Mouse (Mus musculus): Measurements from ENCODE around the gene Slc19a2. TPM values are rescaled to one million over a fixed set of nuclear protein-coding genes. Genes with fewer than 3 reads are reported as not detected.
A peak's percentile ranks its signal among the peaks of the same experiment; 100 is the strongest.

Slc19a2 gene
- total and polyA plus RNA-seq, 2 experiments from 2014 or later, result 5.0 to 10.6 TPM

DNA sequence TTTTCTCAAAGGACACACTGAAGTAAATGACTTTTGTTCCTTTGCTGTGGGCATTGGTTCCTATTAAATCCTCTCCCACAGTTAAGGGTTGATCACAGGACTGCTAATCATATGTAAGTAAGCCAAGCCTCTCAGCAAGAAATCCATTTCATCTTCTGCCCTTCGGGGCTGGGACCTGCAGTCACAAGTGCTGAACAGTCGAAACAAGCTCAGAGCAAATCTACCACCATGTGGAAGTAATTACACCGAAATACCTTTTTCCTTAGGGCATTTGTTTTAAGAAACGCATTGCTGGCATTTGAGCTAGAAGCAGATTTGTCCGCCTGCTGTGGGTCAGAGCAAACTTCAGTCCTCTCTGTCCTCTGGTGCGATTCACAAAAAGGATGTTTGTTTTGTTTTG is 24.8 kb downstream of the Slc19a2 start:
- no peak overlapping the region for H3K27ac ChIP-seq (ENCODE audit: low read depth)
- no peaks in the 10 kb centered on the region for H3K9me3 ChIP-seq (replicated peaks; ENCODE audit: control insufficient read depth, low read length)
- TF ChIP-seq EP300 (IDR thresholded peaks at IDR 0.05; ENCODE audit: low read depth) (no peak), CTCF (IDR thresholded peaks at IDR 0.05; ENCODE audit: low read depth) (no peak)
- 64% methylated on average over 6 of the region's 6 CpGs for WGBS
- no peak overlapping the region for H3K4me2 ChIP-seq (ENCODE audit: low read depth, low read length)
- H3K4me1 ChIP-seq (ENCODE audit: control insufficient read depth, insufficient read depth), result no peaks in the 10 kb centered on the region
- no peaks in the 10 kb centered on the region for H3K36me3 ChIP-seq (replicated peaks; ENCODE audit: control insufficient read depth, insufficient read depth, low read length)
- no peak overlapping the region for H3K9ac ChIP-seq (replicated peaks; ENCODE audit: low read depth, low read length)
- no peak for ATAC-seq (ENCODE audit: insufficient read depth, low read depth)
- no peak overlapping the region for H3K4me3 ChIP-seq (ENCODE audit: low read depth, low read length)
- DNase-seq (ENCODE audit: low spot score), result no peak
- no peaks in the 10 kb centered on the region for H3K27me3 ChIP-seq (ENCODE audit: control insufficient read depth, insufficient read depth, low read length)

DNA sequence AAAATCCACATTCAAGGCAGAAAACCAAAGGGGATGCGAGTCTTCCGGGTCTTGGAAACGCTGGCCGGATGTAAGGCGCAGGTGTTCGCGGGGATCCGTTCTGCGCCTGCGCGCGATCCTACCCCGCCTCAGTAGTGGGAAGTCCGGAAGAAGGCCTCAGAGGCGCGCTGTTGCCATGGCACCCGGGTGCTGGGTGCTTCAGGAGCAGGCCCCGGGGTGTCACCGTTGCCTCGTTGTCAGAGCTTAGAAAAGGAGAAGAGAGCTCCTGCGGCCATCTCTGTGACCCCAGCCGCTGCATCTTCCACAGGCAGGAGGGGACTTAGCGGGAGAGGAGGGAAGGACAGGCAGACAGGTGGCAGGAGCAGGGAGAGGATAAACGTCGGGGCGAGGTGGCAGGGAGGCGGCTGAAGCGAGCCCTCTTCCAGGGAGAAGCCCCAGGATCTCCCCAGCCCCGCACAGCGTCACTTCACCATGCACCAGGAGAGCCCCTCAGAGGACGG is 26.7 kb downstream of the Slc19a2 start, which contains the start of gene Ccdc181:
Gene Ccdc181 (plus strand): TSS at position 131 of the 500 bp plus-strand sequence.
- no peak within 1 kb of the TSS for H3K27ac ChIP-seq (ENCODE audit: low read depth)
- WGBS, result under 1% methylated on average over 31 of the region's 31 CpGs
- TF ChIP-seq CTCF (IDR thresholded peaks at IDR 0.05; ENCODE audit: low read depth) (peak; percentile 14; the same call in 1 of the 2 replicates), EP300 (IDR thresholded peaks at IDR 0.05; ENCODE audit: low read depth) (no peak)

DNA sequence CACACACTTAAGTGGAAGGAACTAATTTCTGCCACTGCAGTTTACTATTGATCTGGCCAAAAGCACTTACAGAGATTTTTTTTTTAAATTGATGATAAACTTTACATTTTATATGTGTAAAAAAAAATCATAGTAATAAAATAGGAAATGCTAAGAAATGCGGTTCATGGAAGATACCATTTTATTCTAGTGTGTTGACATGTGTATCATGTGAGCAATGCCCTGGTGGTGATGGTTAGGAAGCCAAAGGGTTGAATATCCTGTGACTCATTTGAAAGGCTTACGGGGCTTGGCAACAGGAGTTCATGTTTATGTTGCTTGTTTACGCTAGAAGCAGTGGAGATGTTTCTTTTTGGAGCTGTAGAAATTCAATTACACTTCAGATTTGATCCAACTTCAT is 27.7 kb downstream of the Slc19a2 start:
- ATAC-seq (ENCODE audit: insufficient read depth, low read depth), result no peak
- H3K27ac ChIP-seq (ENCODE audit: low read depth), result no peak overlapping the region
- WGBS, result 83% methylated on average over 3 of the region's 3 CpGs
- 0 out of 2 replicates have a peak, but pooled peaks cover 5% of the 10 kb centered on the region for H3K36me3 ChIP-seq (replicated peaks; ENCODE audit: control insufficient read depth, insufficient read depth, low read length)
- H3K4me3 ChIP-seq (ENCODE audit: low read depth, low read length), result no peak overlapping the region
- H3K27me3 ChIP-seq (ENCODE audit: control insufficient read depth, insufficient read depth, low read length), result no peaks in the 10 kb centered on the region
- H3K4me1 ChIP-seq (ENCODE audit: control insufficient read depth, insufficient read depth), result no peaks in the 10 kb centered on the region
- H3K4me2 ChIP-seq (ENCODE audit: low read depth, low read length), result no peak overlapping the region
- no peak overlapping the region for H3K9ac ChIP-seq (replicated peaks; ENCODE audit: low read depth, low read length)
- no peak for DNase-seq (ENCODE audit: low spot score)
- TF ChIP-seq EP300 (IDR thresholded peaks at IDR 0.05; ENCODE audit: low read depth) (no peak), CTCF (IDR thresholded peaks at IDR 0.05; ENCODE audit: low read depth) (no peak)
- no peaks in the 10 kb centered on the region for H3K9me3 ChIP-seq (replicated peaks; ENCODE audit: control insufficient read depth, low read length)

More for the DNA sequence above, 26.7 kb downstream of the Slc19a2 start, which contains the start of gene Ccdc181:
- 0 out of 2 replicates have a peak, but pooled peaks cover 3% of the 10 kb centered on the region for H3K36me3 ChIP-seq (replicated peaks; ENCODE audit: control insufficient read depth, insufficient read depth, low read length)
- H3K9ac ChIP-seq (replicated peaks; ENCODE audit: low read depth, low read length), result peak within 1 kb of the TSS; percentile 41
- no peaks in the 10 kb centered on the region for H3K9me3 ChIP-seq (replicated peaks; ENCODE audit: control insufficient read depth, low read length)
- H3K27me3 ChIP-seq (ENCODE audit: control insufficient read depth, insufficient read depth, low read length), result no peaks in the 10 kb centered on the region
- no peaks in the 10 kb centered on the region for H3K4me1 ChIP-seq (ENCODE audit: control insufficient read depth, insufficient read depth)
- ATAC-seq (ENCODE audit: insufficient read depth, low read depth) (peak; percentile 96), DNase-seq (ENCODE audit: low spot score) (peak; percentile 81)
- peak within 1 kb of the TSS; percentile 76 for H3K4me2 ChIP-seq (ENCODE audit: low read depth, low read length)
- H3K4me3 ChIP-seq (ENCODE audit: low read depth, low read length), result peak within 1 kb of the TSS; percentile 57

DNA sequence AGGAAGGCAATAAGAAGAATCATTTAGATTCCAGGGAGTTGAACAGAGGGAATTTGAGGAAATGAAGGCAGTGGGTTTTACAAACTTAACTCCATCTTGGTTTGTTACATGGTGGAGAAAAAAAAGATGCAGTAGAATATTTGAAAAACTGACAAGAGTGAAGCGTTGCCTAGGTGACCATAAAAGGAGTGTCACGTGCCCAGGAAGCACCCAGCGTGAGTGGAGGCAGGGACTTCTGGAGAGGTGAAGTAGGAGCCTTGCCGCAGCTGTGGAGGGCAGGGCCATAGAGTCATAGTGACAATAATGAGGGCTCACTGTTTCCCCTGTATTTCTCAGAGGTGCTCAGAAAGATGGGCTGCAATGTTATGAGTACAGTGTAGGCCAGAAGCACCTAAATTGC is 30.5 kb downstream of the Slc19a2 start:
- no peak overlapping the region for H3K9ac ChIP-seq (replicated peaks; ENCODE audit: low read depth, low read length)
- DNase-seq (ENCODE audit: low spot score) (no peak), ATAC-seq (ENCODE audit: insufficient read depth, low read depth) (no peak)
- TF ChIP-seq CTCF (IDR thresholded peaks at IDR 0.05; ENCODE audit: low read depth) (no peak), EP300 (IDR thresholded peaks at IDR 0.05; ENCODE audit: low read depth) (no peak)
- H3K4me3 ChIP-seq (ENCODE audit: low read depth, low read length), result no peak overlapping the region
- H3K27me3 ChIP-seq (ENCODE audit: control insufficient read depth, insufficient read depth, low read length), result no peaks in the 10 kb centered on the region
- H3K4me1 ChIP-seq (ENCODE audit: control insufficient read depth, insufficient read depth), result no peaks in the 10 kb centered on the region
- no peak overlapping the region for H3K4me2 ChIP-seq (ENCODE audit: low read depth, low read length)
- 0 out of 2 replicates have a peak, but pooled peaks cover 5% of the 10 kb centered on the region for H3K36me3 ChIP-seq (replicated peaks; ENCODE audit: control insufficient read depth, insufficient read depth, low read length)
- WGBS, result 66% methylated on average over 4 of the region's 4 CpGs
- H3K27ac ChIP-seq (ENCODE audit: low read depth), result no peak overlapping the region
- no peaks in the 10 kb centered on the region for H3K9me3 ChIP-seq (replicated peaks; ENCODE audit: control insufficient read depth, low read length)

DNA sequence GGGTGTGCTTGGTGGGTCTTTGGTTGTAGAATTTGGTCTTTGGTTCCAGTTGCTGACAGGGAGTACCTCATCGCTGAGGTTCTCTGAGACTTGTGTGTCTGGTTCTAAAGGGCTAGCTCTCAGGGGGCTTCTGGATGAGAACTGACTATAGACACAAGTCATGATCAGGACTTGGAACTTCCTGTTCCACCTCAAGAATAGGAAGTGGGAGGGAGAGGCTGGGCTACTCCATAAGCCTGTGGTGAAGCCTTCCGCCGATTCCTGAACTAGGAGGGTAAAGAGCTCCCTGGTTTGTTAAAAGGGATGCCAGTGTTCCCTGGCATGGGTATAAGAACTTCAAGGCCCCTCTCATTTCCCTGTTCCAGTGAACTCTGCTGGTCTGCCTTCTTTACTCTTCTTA is 35.2 kb downstream of the Slc19a2 start:
- 82% methylated on average over 3 of the region's 3 CpGs for WGBS
- no peak for DNase-seq (ENCODE audit: low spot score)
- Histone ChIP-seq H3K36me3 (replicated peaks; ENCODE audit: control insufficient read depth, insufficient read depth, low read length) (0 out of 2 replicates have a peak, but pooled peaks cover 5% of the 10 kb centered on the region), H3K9ac (replicated peaks; ENCODE audit: low read depth, low read length) (no peak overlapping the region), H3K27me3 (ENCODE audit: control insufficient read depth, insufficient read depth, low read length) (no peaks in the 10 kb centered on the region), H3K9me3 (replicated peaks; ENCODE audit: control insufficient read depth, low read length) (no peaks in the 10 kb centered on the region), H3K4me1 (ENCODE audit: control insufficient read depth, insufficient read depth) (no peaks in the 10 kb centered on the region), H3K4me2 (ENCODE audit: low read depth, low read length) (no peak overlapping the region), H3K27ac (ENCODE audit: low read depth) (no peak overlapping the region), H3K4me3 (ENCODE audit: low read depth, low read length) (no peak overlapping the region)
- no peak for ATAC-seq (ENCODE audit: insufficient read depth, low read depth)
- no peak for TF ChIP-seq CTCF (IDR thresholded peaks at IDR 0.05; ENCODE audit: low read depth)
- no peak for TF ChIP-seq EP300 (IDR thresholded peaks at IDR 0.05; ENCODE audit: low read depth)

DNA sequence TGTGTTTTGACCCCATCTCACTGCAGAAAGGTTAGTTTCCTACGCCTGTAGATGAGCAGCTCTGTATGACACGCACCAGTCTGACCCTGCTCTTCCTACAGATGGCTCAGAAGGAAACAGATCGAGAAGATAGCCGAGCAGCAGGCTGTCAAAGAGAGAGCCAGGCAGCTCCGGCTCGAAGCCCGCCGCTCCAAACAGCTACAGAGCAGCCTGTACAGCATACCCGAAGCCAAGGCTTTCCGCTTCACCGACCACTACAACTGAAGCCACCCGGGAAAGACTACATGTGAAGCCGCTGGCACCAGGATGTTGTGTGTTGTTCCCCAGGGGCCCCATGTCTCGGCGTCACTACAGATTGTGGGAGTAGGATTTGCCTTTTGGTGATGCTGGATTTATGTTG is 38.6 kb downstream of the Slc19a2 start:
- no peak overlapping the region for H3K9ac ChIP-seq (replicated peaks; ENCODE audit: low read depth, low read length)
- WGBS, result 56% methylated on average over 15 of the region's 15 CpGs
- DNase-seq (ENCODE audit: low spot score), result no peak
- ATAC-seq (ENCODE audit: insufficient read depth, low read depth), result no peak
- H3K4me2 ChIP-seq (ENCODE audit: low read depth, low read length), result no peak overlapping the region
- peaks cover 22% of the 10 kb centered on the region for H3K36me3 ChIP-seq (replicated peaks; ENCODE audit: control insufficient read depth, insufficient read depth, low read length)
- H3K4me3 ChIP-seq (ENCODE audit: low read depth, low read length), result no peak overlapping the region
- H3K4me1 ChIP-seq (ENCODE audit: control insufficient read depth, insufficient read depth), result no peaks in the 10 kb centered on the region
- no peak overlapping the region for H3K27ac ChIP-seq (ENCODE audit: low read depth)
- no peak for TF ChIP-seq EP300 (IDR thresholded peaks at IDR 0.05; ENCODE audit: low read depth)
- no peak for TF ChIP-seq CTCF (IDR thresholded peaks at IDR 0.05; ENCODE audit: low read depth)
- H3K27me3 ChIP-seq (ENCODE audit: control insufficient read depth, insufficient read depth, low read length), result no peaks in the 10 kb centered on the region
- H3K9me3 ChIP-seq (replicated peaks; ENCODE audit: control insufficient read depth, low read length), result no peaks in the 10 kb centered on the region
